Mouse (Mus musculus): Measurements from ENCODE around the gene Gm21663. TPM values are rescaled to one million over a fixed set of nuclear protein-coding genes. Genes with fewer than 3 reads are reported as not detected.
"Not testable (repeated sequence)": the region's sequence is repeated elsewhere in the genome, so short reads cannot be mapped to it uniquely, and the experiment has no call there.

Gene Gm21663
- polyA plus RNA-seq (2014; fragmentation: Nextera tagmentation; extraction: Ambion mirVana), result 0.05 TPM in 1 of 2 replicates, not detected in the other

DNA sequence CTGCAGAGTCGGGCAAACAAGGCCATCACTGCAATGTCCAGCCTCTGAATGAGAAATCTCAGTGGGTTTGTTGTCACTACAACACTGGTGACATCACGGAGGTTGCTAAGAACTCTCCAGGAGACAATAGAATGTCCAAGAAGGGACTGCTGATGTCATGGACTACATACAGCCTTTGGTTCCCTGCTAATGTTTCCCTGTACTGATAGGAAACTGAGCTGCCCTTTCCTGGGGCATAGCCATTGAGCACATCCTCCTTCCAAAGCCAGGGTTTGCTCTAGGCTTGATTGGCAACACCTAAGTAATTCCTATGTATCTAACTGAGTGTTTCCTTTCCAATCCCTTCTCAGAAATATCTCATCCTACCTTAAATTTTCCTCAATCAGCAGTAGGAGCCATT, at the start of gene Gm21663:
TSS of gene Gm21663 (minus strand) at position 101 of the 400 bp plus-strand sequence.
- WGBS, result 60% methylated on average over 2 of the region's 2 CpGs
- H3K27ac ChIP-seq (ENCODE audit: low read depth); H3K4me2 ChIP-seq (ENCODE audit: low read length); H3K4me3 ChIP-seq (ENCODE audit: low read depth, low read length); H3K36me3 ChIP-seq (ENCODE audit: control insufficient read depth, insufficient read depth, low read length); H3K9ac ChIP-seq (ENCODE audit: low read length); H3K9me3 ChIP-seq (ENCODE audit: control insufficient read depth, low read length); ATAC-seq (replicated peaks; ENCODE audit: low FRiP score, low TSS enrichment, low read depth); H3K4me1 ChIP-seq (replicated peaks; ENCODE audit: control insufficient read depth, insufficient read depth, low read length); DNase-seq (ENCODE audit: low spot score); H3K27me3 ChIP-seq (replicated peaks; ENCODE audit: control insufficient read depth, insufficient read depth, low read length): not testable (repeated sequence)

DNA sequence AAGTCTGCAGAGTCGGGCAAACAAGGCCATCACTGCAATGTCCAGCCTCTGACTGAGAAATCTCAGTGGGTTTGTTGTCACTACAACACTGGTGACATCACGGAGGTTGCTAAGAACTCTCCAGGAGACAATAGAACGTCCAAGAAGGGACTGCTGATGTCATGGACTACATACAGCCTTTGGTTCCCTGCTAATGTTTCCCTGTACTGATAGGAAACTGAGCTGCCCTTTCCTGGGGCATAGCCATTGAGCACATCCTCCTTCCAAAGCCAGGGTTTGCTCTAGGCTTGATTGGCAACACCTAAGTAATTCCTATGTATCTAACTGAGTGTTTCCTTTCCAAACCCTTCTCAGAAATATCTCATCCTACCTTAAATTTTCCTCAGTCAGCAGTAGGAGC, 46.4 kb upstream of the Gm21663 start, which contains the start of gene Gm21698:
TSS of gene Gm21698 (minus strand) at position 101 of the 400 bp plus-strand sequence.
- H3K36me3 ChIP-seq (ENCODE audit: control insufficient read depth, insufficient read depth, low read length); H3K4me1 ChIP-seq (replicated peaks; ENCODE audit: control insufficient read depth, insufficient read depth, low read length); DNase-seq (ENCODE audit: low spot score); H3K9ac ChIP-seq (ENCODE audit: low read length); H3K27ac ChIP-seq (ENCODE audit: low read depth); ATAC-seq (replicated peaks; ENCODE audit: low FRiP score, low TSS enrichment, low read depth); H3K4me2 ChIP-seq (ENCODE audit: low read length); H3K9me3 ChIP-seq (ENCODE audit: control insufficient read depth, low read length); H3K4me3 ChIP-seq (ENCODE audit: low read depth, low read length); H3K27me3 ChIP-seq (replicated peaks; ENCODE audit: control insufficient read depth, insufficient read depth, low read length): not testable (repeated sequence)
- WGBS, result no CpG with 5 or more reads among the region's 3 CpGs

DNA sequence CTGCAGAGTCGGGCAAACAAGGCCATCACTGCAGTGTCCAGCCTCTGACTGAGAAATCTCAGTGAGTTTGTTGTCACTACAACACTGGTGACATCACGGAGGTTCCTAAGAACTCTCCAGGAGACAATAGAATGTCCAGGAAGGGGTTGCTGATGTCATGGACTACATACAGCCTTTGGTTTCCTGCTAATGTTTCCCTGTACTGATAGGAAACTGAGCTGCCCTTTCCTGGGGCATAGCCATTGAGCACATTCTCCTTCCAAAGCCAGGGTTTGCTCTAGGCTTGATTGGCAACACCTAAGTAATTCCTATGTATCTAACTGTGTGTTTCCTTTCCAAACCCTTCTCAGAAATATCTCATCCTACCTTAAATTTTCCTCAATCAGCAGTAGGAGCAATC, 30.4 kb upstream of the Gm21663 start, which contains the start of gene Gm21680:
TSS of gene Gm21680 (minus strand) at position 101 of the 400 bp plus-strand sequence.
- no CpG with 5 or more reads among the region's 2 CpGs for WGBS
- H3K36me3 ChIP-seq (ENCODE audit: control insufficient read depth, insufficient read depth, low read length); DNase-seq (ENCODE audit: low spot score); H3K27ac ChIP-seq (ENCODE audit: low read depth); H3K4me1 ChIP-seq (replicated peaks; ENCODE audit: control insufficient read depth, insufficient read depth, low read length); H3K9me3 ChIP-seq (ENCODE audit: control insufficient read depth, low read length); H3K4me3 ChIP-seq (ENCODE audit: low read depth, low read length); ATAC-seq (replicated peaks; ENCODE audit: low FRiP score, low TSS enrichment, low read depth); H3K27me3 ChIP-seq (replicated peaks; ENCODE audit: control insufficient read depth, insufficient read depth, low read length); H3K9ac ChIP-seq (ENCODE audit: low read length); H3K4me2 ChIP-seq (ENCODE audit: low read length): not testable (repeated sequence)

DNA sequence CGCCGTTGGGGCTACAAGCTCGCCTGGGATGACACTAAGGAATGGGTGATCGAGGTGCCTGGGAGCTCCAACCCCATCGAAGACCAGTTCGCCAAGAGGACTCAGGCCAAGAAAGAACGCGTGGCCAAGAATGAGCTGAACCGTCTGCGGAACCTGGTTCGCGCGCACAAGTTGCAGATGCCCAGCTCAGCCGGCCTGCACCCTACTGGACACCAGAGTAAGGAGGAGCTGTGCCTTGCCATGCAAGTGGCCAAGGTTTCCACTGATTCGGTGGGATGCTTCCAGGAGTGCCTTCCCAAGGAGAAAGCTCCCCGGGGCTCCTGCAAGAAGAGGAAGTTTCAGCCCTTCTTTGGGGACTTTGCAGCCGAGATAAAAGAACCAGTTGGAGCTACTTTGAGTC, 14.9 kb upstream of the Gm21663 start:
- DNase-seq (ENCODE audit: low spot score), result peak; percentile 53
- ATAC-seq (replicated peaks; ENCODE audit: low FRiP score, low TSS enrichment, low read depth), result not testable (repeated sequence)
- peak overlapping the region; percentile 30 for H3K4me2 ChIP-seq (ENCODE audit: low read length)

DNA sequence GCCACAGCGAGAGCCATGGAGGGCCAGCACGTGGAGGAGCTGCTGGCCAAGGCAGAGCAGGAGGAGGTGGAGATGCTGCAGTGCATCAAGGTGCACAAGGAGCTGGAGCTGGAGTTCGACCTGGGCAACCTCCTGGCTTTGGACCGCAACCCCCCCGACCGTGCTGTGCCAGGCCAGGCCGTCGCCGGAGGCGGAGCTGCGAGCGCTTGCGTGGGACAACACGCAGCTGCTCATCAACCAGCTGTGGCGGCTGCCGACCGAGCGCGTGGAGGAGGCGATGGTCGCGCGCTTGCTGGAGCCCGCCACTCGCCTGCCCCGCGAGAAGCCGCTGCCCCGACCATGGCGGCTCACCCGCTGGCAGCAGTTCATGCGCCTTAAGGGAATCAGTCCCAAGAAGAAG, 14.4 kb upstream of the Gm21663 start:
- DNase-seq (ENCODE audit: low spot score) (peak; percentile 51), ATAC-seq (replicated peaks; ENCODE audit: low FRiP score, low TSS enrichment, low read depth) (peak; percentile 40; the same call in 1 of the 2 replicates)
- not testable (repeated sequence) for H3K27me3 ChIP-seq (replicated peaks; ENCODE audit: control insufficient read depth, insufficient read depth, low read length); H3K9ac ChIP-seq (ENCODE audit: low read length); H3K4me1 ChIP-seq (replicated peaks; ENCODE audit: control insufficient read depth, insufficient read depth, low read length); H3K36me3 ChIP-seq (ENCODE audit: control insufficient read depth, insufficient read depth, low read length); H3K27ac ChIP-seq (ENCODE audit: low read depth); H3K9me3 ChIP-seq (ENCODE audit: control insufficient read depth, low read length)
- 22% methylated on average over 30 of the region's 32 CpGs for WGBS
- Histone ChIP-seq H3K4me3 (ENCODE audit: low read depth, low read length) (0 out of 2 replicates have a peak overlapping the region, but pooled peaks have one; percentile 11), H3K4me2 (ENCODE audit: low read length) (peak overlapping the region; percentile 30)

More for the DNA sequence above, 14.9 kb upstream of the Gm21663 start:
- not testable (repeated sequence) for H3K9me3 ChIP-seq (ENCODE audit: control insufficient read depth, low read length); H3K4me3 ChIP-seq (ENCODE audit: low read depth, low read length); H3K27ac ChIP-seq (ENCODE audit: low read depth); H3K4me1 ChIP-seq (replicated peaks; ENCODE audit: control insufficient read depth, insufficient read depth, low read length); H3K9ac ChIP-seq (ENCODE audit: low read length); H3K27me3 ChIP-seq (replicated peaks; ENCODE audit: control insufficient read depth, insufficient read depth, low read length); H3K36me3 ChIP-seq (ENCODE audit: control insufficient read depth, insufficient read depth, low read length)
- 39% methylated on average over 16 of the region's 17 CpGs for WGBS

DNA sequence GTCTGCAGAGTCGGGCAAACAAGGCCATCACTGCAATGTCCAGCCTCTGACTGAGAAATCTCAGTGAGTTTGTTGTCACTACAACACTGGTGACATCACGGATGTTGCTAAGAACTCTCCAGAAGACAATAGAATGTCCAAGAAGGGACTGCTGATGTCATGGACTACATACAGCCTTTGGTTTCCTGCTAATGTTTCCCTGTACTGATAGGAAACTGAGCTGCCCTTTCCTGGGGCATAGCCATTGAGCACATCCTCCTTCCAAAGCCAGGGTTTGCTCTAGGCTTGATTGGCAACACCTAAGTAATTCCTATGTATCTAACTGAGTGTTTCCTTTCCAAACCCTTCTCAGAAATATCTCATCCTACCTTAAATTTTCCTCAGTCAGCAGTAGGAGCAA, 12.1 kb upstream of the Gm21663 start, which contains the start of gene Gm21671:
TSS of gene Gm21671 (minus strand) at position 101 of the 400 bp plus-strand sequence.
- H3K4me2 ChIP-seq (ENCODE audit: low read length); ATAC-seq (replicated peaks; ENCODE audit: low FRiP score, low TSS enrichment, low read depth); H3K4me1 ChIP-seq (replicated peaks; ENCODE audit: control insufficient read depth, insufficient read depth, low read length); H3K9me3 ChIP-seq (ENCODE audit: control insufficient read depth, low read length); H3K4me3 ChIP-seq (ENCODE audit: low read depth, low read length); H3K9ac ChIP-seq (ENCODE audit: low read length); DNase-seq (ENCODE audit: low spot score); H3K36me3 ChIP-seq (ENCODE audit: control insufficient read depth, insufficient read depth, low read length); H3K27me3 ChIP-seq (replicated peaks; ENCODE audit: control insufficient read depth, insufficient read depth, low read length); H3K27ac ChIP-seq (ENCODE audit: low read depth): not testable (repeated sequence)
- 83% methylated on average over 2 of the region's 2 CpGs for WGBS

DNA sequence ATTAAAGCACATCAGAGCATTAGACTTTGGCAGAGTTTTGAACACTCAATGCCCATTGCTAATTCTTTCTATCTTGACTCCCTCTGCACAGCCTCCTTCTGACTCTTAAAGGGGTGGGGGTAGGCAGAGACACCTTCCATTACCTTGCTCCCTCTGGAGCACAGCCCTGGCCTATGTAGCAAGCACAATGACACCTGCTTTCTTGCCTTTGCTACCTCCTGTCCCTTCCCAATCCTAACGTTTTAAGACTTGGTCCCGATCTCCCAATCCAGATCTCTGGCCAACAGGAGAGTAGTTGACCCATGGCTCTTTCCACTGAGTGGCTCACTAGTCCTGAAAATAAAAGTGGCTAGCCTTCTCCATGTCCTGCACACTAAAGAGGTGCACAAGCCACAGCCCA, 3.2 kb upstream of the Gm21663 start:
- not testable (repeated sequence) for H3K27ac ChIP-seq (ENCODE audit: low read depth); H3K4me3 ChIP-seq (ENCODE audit: low read depth, low read length); H3K9me3 ChIP-seq (ENCODE audit: control insufficient read depth, low read length); H3K4me2 ChIP-seq (ENCODE audit: low read length); H3K36me3 ChIP-seq (ENCODE audit: control insufficient read depth, insufficient read depth, low read length); H3K4me1 ChIP-seq (replicated peaks; ENCODE audit: control insufficient read depth, insufficient read depth, low read length); H3K9ac ChIP-seq (ENCODE audit: low read length); H3K27me3 ChIP-seq (replicated peaks; ENCODE audit: control insufficient read depth, insufficient read depth, low read length); DNase-seq (ENCODE audit: low spot score); ATAC-seq (replicated peaks; ENCODE audit: low FRiP score, low TSS enrichment, low read depth)
- 85% methylated on average over 2 of the region's 2 CpGs for WGBS

DNA sequence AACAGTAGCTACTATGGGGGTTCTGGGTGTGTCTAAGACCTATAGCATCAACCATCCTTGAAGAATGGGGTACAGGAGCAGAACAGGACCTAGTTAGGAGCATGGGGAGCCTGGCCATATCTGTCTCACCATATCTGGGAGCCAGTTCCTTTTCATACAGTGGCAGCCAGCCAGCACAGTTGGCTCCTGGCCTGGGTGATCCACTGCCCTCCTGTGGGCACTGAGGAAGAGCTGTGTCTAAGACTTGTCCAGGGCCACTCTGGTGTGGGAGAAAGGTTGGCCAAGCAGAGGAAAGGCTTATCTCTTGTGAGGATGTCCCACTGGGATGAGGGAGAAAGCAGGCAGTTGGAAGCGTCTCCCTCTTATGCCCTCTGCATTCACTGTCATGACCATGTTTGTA, 50.9 kb downstream of the Gm21663 start:
- no peak overlapping the region for H3K4me3 ChIP-seq (ENCODE audit: low read depth, low read length)
- H3K4me1 ChIP-seq (replicated peaks; ENCODE audit: control insufficient read depth, insufficient read depth, low read length), result no peaks in the 10 kb centered on the region
- H3K4me2 ChIP-seq (ENCODE audit: low read length), result no peak overlapping the region
- H3K9me3 ChIP-seq (ENCODE audit: control insufficient read depth, low read length), result no peaks in the 10 kb centered on the region
- DNase-seq (ENCODE audit: low spot score) (no peak), ATAC-seq (replicated peaks; ENCODE audit: low FRiP score, low TSS enrichment, low read depth) (no peak)
- no peak overlapping the region for H3K9ac ChIP-seq (ENCODE audit: low read length)
- H3K27ac ChIP-seq (ENCODE audit: low read depth), result no peak overlapping the region
- WGBS, result 83% methylated on average over 1 of the region's 1 CpGs
- no peaks in the 10 kb centered on the region for H3K36me3 ChIP-seq (ENCODE audit: control insufficient read depth, insufficient read depth, low read length)
- H3K27me3 ChIP-seq (replicated peaks; ENCODE audit: control insufficient read depth, insufficient read depth, low read length), result no peaks in the 10 kb centered on the region

DNA sequence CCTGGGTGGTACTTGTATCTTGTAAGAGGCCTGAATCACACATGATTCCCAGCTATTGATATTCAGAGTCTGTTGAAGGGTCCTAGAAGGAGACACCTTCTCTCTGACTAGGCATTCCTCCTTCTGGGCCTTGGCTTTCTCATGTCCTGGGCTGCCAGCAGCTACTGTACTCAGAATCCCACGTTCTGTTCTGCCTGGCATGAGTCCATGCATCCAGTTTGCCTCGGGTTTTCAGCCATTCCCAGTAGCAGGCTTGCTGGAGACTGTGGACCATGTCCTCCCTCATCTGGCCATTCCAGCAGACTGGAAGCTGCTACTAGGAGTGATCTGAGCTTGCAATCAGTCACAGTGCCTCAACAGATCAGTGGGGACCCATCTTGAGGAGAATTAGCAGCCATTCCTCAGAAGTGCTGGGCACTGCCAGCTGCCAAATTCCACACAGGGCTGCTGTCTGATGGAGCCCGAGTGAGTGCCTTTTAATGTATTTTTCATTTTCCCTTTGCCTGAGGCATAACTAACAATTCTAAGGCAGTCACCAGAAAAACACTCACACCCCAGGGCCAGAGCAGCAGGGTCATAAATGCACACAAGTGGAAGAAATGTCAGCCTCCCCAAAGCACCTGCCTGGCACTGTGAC, 52.3 kb downstream of the Gm21663 start:
- peaks cover 3% of the 10 kb centered on the region; the same call in 1 of the 2 replicates for H3K9me3 ChIP-seq (ENCODE audit: control insufficient read depth, low read length)
- no peak overlapping the region for H3K4me3 ChIP-seq (ENCODE audit: low read depth, low read length)
- WGBS, result 57% methylated on average over 3 of the region's 3 CpGs
- H3K9ac ChIP-seq (ENCODE audit: low read length), result no peak overlapping the region
- H3K27ac ChIP-seq (ENCODE audit: low read depth), result no peak overlapping the region
- H3K4me2 ChIP-seq (ENCODE audit: low read length), result no peak overlapping the region
- no peaks in the 10 kb centered on the region for H3K36me3 ChIP-seq (ENCODE audit: control insufficient read depth, insufficient read depth, low read length)
- no peaks in the 10 kb centered on the region for H3K27me3 ChIP-seq (replicated peaks; ENCODE audit: control insufficient read depth, insufficient read depth, low read length)
- ATAC-seq (replicated peaks; ENCODE audit: low FRiP score, low TSS enrichment, low read depth) (no peak), DNase-seq (ENCODE audit: low spot score) (no peak)
- no peaks in the 10 kb centered on the region for H3K4me1 ChIP-seq (replicated peaks; ENCODE audit: control insufficient read depth, insufficient read depth, low read length)

All from intestine, embryonic 14.5 days (tissue).